Mouse (Mus musculus): ENCODE results near the gene Slc16a5. TPM values are rescaled to one million over a fixed set of nuclear protein-coding genes. Genes with fewer than 3 reads are reported as not detected.
A peak's percentile ranks its signal among the peaks of the same experiment; 100 is the strongest.

Gene Slc16a5
- polyA plus RNA-seq, 1 experiment from 2014 or later, result 31.5 TPM

GRCm38 (mm10) chr11:115427482-115428331 lies 34.6 kb upstream of the Slc16a5 start:
- Histone ChIP-seq H3K27ac (ENCODE audit: low read length) (peak overlapping the region; percentile 45), H3K27me3 (ENCODE audit: insufficient read depth, low read length) (no peaks in the 10 kb centered on the region), H3K4me1 (ENCODE audit: insufficient read depth, low read length) (peaks cover 6% of the 10 kb centered on the region; the same call in 1 of the 2 replicates), H3K4me3 (ENCODE audit: low read length) (no peak overlapping the region), H3K9ac (replicated peaks; ENCODE audit: low read length) (peak overlapping the region; percentile 49; the same call in 1 of the 2 replicates), H3K9me3 (ENCODE audit: low read length) (no peaks in the 10 kb centered on the region), H3K4me2 (replicated peaks; ENCODE audit: low read depth, low read length) (0 out of 2 replicates have a peak overlapping the region, but pooled peaks have one; percentile 28), H3K36me3 (ENCODE audit: insufficient read depth, low read length) (peaks cover 55% of the 10 kb centered on the region)
- WGBS, result 35% methylated on average over 20 of the region's 20 CpGs
- peak; percentile 69; the same call in 1 of the 2 replicates for ATAC-seq (ENCODE audit: low FRiP score, low TSS enrichment)

- WGBS, result 85% methylated on average over 7 of the region's 7 CpGs
- ATAC-seq (ENCODE audit: low FRiP score, low TSS enrichment), result no peak
Observed at GRCm38 (mm10) chr11:115429307-115429706, 33.0 kb upstream of the Slc16a5 start.

GRCm38 (mm10) chr11:115430561-115430960 lies 31.7 kb upstream of the Slc16a5 start:
- H3K4me1 ChIP-seq (ENCODE audit: insufficient read depth, low read length), result peaks cover 10% of the 10 kb centered on the region
- no peaks in the 10 kb centered on the region for H3K9me3 ChIP-seq (ENCODE audit: low read length)
- H3K4me3 ChIP-seq (ENCODE audit: low read length), result no peak overlapping the region
- ATAC-seq (ENCODE audit: low FRiP score, low TSS enrichment), result no peak
- WGBS, result 89% methylated on average over 6 of the region's 6 CpGs
- peaks cover 43% of the 10 kb centered on the region for H3K36me3 ChIP-seq (ENCODE audit: insufficient read depth, low read length)
- no peaks in the 10 kb centered on the region for H3K27me3 ChIP-seq (ENCODE audit: insufficient read depth, low read length)
- no peak overlapping the region for H3K9ac ChIP-seq (replicated peaks; ENCODE audit: low read length)
- no peak overlapping the region for H3K27ac ChIP-seq (ENCODE audit: low read length)
- H3K4me2 ChIP-seq (replicated peaks; ENCODE audit: low read depth, low read length), result no peak overlapping the region

More at GRCm38 (mm10) chr11:115429307-115429706, 33.0 kb upstream of the Slc16a5 start:
- no peak overlapping the region for H3K4me2 ChIP-seq (replicated peaks; ENCODE audit: low read depth, low read length)
- no peak overlapping the region; the same call in 1 of the 2 replicates for H3K27ac ChIP-seq (ENCODE audit: low read length)
- H3K9me3 ChIP-seq (ENCODE audit: low read length), result no peaks in the 10 kb centered on the region
- peaks cover 55% of the 10 kb centered on the region for H3K36me3 ChIP-seq (ENCODE audit: insufficient read depth, low read length)
- H3K4me1 ChIP-seq (ENCODE audit: insufficient read depth, low read length), result peaks cover 6% of the 10 kb centered on the region; the same call in 1 of the 2 replicates
- no peaks in the 10 kb centered on the region for H3K27me3 ChIP-seq (ENCODE audit: insufficient read depth, low read length)
- H3K9ac ChIP-seq (replicated peaks; ENCODE audit: low read length), result no peak overlapping the region
- no peak overlapping the region for H3K4me3 ChIP-seq (ENCODE audit: low read length)

- peaks cover 37% of the 10 kb centered on the region for H3K36me3 ChIP-seq (ENCODE audit: insufficient read depth, low read length)
- WGBS, result 80% methylated on average over 4 of the region's 4 CpGs
- H3K4me1 ChIP-seq (ENCODE audit: insufficient read depth, low read length), result peaks cover 18% of the 10 kb centered on the region
- no peaks in the 10 kb centered on the region for H3K27me3 ChIP-seq (ENCODE audit: insufficient read depth, low read length)
- H3K27ac ChIP-seq (ENCODE audit: low read length), result peak overlapping the region; percentile 51
- H3K9ac ChIP-seq (replicated peaks; ENCODE audit: low read length), result 0 out of 2 replicates have a peak overlapping the region, but pooled peaks have one; percentile 15
- no peaks in the 10 kb centered on the region for H3K9me3 ChIP-seq (ENCODE audit: low read length)
- no peak overlapping the region for H3K4me2 ChIP-seq (replicated peaks; ENCODE audit: low read depth, low read length)
- ATAC-seq (ENCODE audit: low FRiP score, low TSS enrichment), result no peak
- no peak overlapping the region for H3K4me3 ChIP-seq (ENCODE audit: low read length)
Observed at GRCm38 (mm10) chr11:115432814-115433213, 29.5 kb upstream of the Slc16a5 start.

- WGBS, result 72% methylated on average over 6 of the region's 6 CpGs
Observed at GRCm38 (mm10) chr11:115433342-115433741, 28.9 kb upstream of the Slc16a5 start.

GRCm38 (mm10) chr11:115435596-115436337 lies 26.5 kb upstream of the Slc16a5 start:
- peak; percentile 50; the same call in 1 of the 2 replicates for ATAC-seq (ENCODE audit: low FRiP score, low TSS enrichment)
- Histone ChIP-seq H3K4me2 (replicated peaks; ENCODE audit: low read depth, low read length) (peak overlapping the region; percentile 65), H3K9me3 (ENCODE audit: low read length) (peaks cover 4% of the 10 kb centered on the region; the same call in 1 of the 2 replicates), H3K36me3 (ENCODE audit: insufficient read depth, low read length) (peaks cover 14% of the 10 kb centered on the region), H3K27me3 (ENCODE audit: insufficient read depth, low read length) (no peaks in the 10 kb centered on the region), H3K9ac (replicated peaks; ENCODE audit: low read length) (peak overlapping the region; percentile 69), H3K4me1 (ENCODE audit: insufficient read depth, low read length) (peaks cover 15% of the 10 kb centered on the region), H3K27ac (ENCODE audit: low read length) (peak overlapping the region; percentile 65), H3K4me3 (ENCODE audit: low read length) (peak overlapping the region; percentile 43)
- WGBS, result 6% methylated on average over 31 of the region's 31 CpGs

More at GRCm38 (mm10) chr11:115433342-115433741, 28.9 kb upstream of the Slc16a5 start:
- Histone ChIP-seq H3K4me2 (replicated peaks; ENCODE audit: low read depth, low read length) (no peak overlapping the region), H3K27me3 (ENCODE audit: insufficient read depth, low read length) (no peaks in the 10 kb centered on the region), H3K9ac (replicated peaks; ENCODE audit: low read length) (no peak overlapping the region), H3K36me3 (ENCODE audit: insufficient read depth, low read length) (peaks cover 37% of the 10 kb centered on the region), H3K4me3 (ENCODE audit: low read length) (no peak overlapping the region), H3K27ac (ENCODE audit: low read length) (peak overlapping the region; percentile 51), H3K9me3 (ENCODE audit: low read length) (no peaks in the 10 kb centered on the region), H3K4me1 (ENCODE audit: insufficient read depth, low read length) (peaks cover 15% of the 10 kb centered on the region)
- ATAC-seq (ENCODE audit: low FRiP score, low TSS enrichment), result no peak

GRCm38 (mm10) chr11:115437571-115438122 lies 24.6 kb upstream of the Slc16a5 start:
- ATAC-seq (ENCODE audit: low FRiP score, low TSS enrichment), result no peak
- Histone ChIP-seq H3K4me1 (ENCODE audit: insufficient read depth, low read length) (peaks cover 15% of the 10 kb centered on the region), H3K36me3 (ENCODE audit: insufficient read depth, low read length) (no peaks in the 10 kb centered on the region), H3K9ac (replicated peaks; ENCODE audit: low read length) (no peak overlapping the region), H3K4me2 (replicated peaks; ENCODE audit: low read depth, low read length) (no peak overlapping the region), H3K9me3 (ENCODE audit: low read length) (peaks cover 4% of the 10 kb centered on the region; the same call in 1 of the 2 replicates), H3K27me3 (ENCODE audit: insufficient read depth, low read length) (no peaks in the 10 kb centered on the region), H3K27ac (ENCODE audit: low read length) (no peak overlapping the region), H3K4me3 (ENCODE audit: low read length) (no peak overlapping the region)
- WGBS, result 72% methylated on average over 5 of the region's 5 CpGs

GRCm38 (mm10) chr11:115439326-115439725 lies 22.9 kb upstream of the Slc16a5 start:
- H3K27ac ChIP-seq (ENCODE audit: low read length), result no peak overlapping the region
- peaks cover 4% of the 10 kb centered on the region; the same call in 1 of the 2 replicates for H3K9me3 ChIP-seq (ENCODE audit: low read length)
- no peaks in the 10 kb centered on the region for H3K27me3 ChIP-seq (ENCODE audit: insufficient read depth, low read length)
- no peaks in the 10 kb centered on the region for H3K36me3 ChIP-seq (ENCODE audit: insufficient read depth, low read length)
- no peak overlapping the region for H3K4me2 ChIP-seq (replicated peaks; ENCODE audit: low read depth, low read length)
- H3K9ac ChIP-seq (replicated peaks; ENCODE audit: low read length), result no peak overlapping the region
- ATAC-seq (ENCODE audit: low FRiP score, low TSS enrichment), result no peak
- peaks cover 15% of the 10 kb centered on the region for H3K4me1 ChIP-seq (ENCODE audit: insufficient read depth, low read length)
- WGBS, result 58% methylated on average over 3 of the region's 3 CpGs
- H3K4me3 ChIP-seq (ENCODE audit: low read length), result no peak overlapping the region

- Histone ChIP-seq H3K27ac (ENCODE audit: low read length) (no peak within 1 kb of the TSS), H3K9ac (replicated peaks; ENCODE audit: low read length) (no peak within 1 kb of the TSS), H3K36me3 (ENCODE audit: insufficient read depth, low read length) (no peaks in the 10 kb centered on the region), H3K4me3 (ENCODE audit: low read length) (no peak within 1 kb of the TSS), H3K9me3 (ENCODE audit: low read length) (peaks cover 4% of the 10 kb centered on the region; the same call in 1 of the 2 replicates), H3K4me1 (ENCODE audit: insufficient read depth, low read length) (peaks cover 15% of the 10 kb centered on the region), H3K4me2 (replicated peaks; ENCODE audit: low read depth, low read length) (no peak within 1 kb of the TSS), H3K27me3 (ENCODE audit: insufficient read depth, low read length) (no peaks in the 10 kb centered on the region)
- WGBS, result 96% methylated on average over 9 of the region's 9 CpGs
- no peak for ATAC-seq (ENCODE audit: low FRiP score, low TSS enrichment)
Observed at GRCm38 (mm10) chr11:115439906-115440595, 22.2 kb upstream of the Slc16a5 start, which contains the start of gene Trim80. TSS of gene Trim80 (plus strand) at chr11:115440545.

Measured in kidney, embryonic 16.5 days (tissue).